Mouse (Mus musculus): ENCODE measurements around the gene Dock6.

DNA sequence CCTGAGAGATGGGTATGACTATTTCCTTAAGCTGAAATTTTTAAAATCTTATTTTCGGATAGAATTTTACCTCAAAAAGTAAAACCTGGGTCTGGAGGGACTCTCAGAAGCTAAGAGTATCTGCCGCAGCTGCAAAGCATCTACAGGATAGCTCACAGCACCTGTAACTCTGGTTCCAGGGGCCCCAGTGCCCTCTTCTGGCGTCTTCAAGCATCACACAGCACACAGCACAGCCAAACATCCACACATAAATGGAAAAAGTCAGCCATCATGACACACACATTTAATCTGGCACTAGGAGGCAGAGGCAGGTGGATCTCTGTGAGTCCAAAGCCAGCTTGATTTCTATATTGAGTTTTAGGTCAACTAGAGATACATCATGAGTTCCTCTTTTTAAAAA is 24.2 kb upstream of the Dock6 start:
- TF ChIP-seq CTCF (conservative IDR thresholded peaks at IDR 0.05 in 1 of 2, IDR thresholded peaks at IDR 0.05 in 1 of 2; ENCODE audit: low read depth in 2 of 2, low read length in 2 of 2): peak in 1 of 2 experiments; percentile 56; a peak in 2 of 4 replicates
- TF ChIP-seq EP300 (IDR thresholded peaks at IDR 0.05; ENCODE audit: low read length): no peak
- no peak for TF ChIP-seq TBP (conservative IDR thresholded peaks at IDR 0.05; ENCODE audit: low read depth, low read length)
- TF ChIP-seq POLR2A (IDR thresholded peaks at IDR 0.05; ENCODE audit: low read depth, low read length): no peak
- no peak for TF ChIP-seq SIN3A (IDR thresholded peaks at IDR 0.05; ENCODE audit: low read length)
- no peak for TF ChIP-seq E2F4 (IDR thresholded peaks at IDR 0.05; ENCODE audit: insufficient replicate concordance, low read depth, low read length)
- TF ChIP-seq MAFK (IDR thresholded peaks at IDR 0.05; ENCODE audit: insufficient replicate concordance, low read length): no peak
- no peak for TF ChIP-seq JUND (conservative IDR thresholded peaks at IDR 0.05; ENCODE audit: low read depth, low read length)
- TF ChIP-seq CHD1 (IDR thresholded peaks at IDR 0.05; ENCODE audit: low read depth, low read length): no peak
- TF ChIP-seq ZNF384 (IDR thresholded peaks at IDR 0.05; ENCODE audit: low read depth, low read length): no peak
- TF ChIP-seq HCFC1 (IDR thresholded peaks at IDR 0.05; ENCODE audit: low read depth, low read length): no peak
- TF ChIP-seq MAZ (IDR thresholded peaks at IDR 0.05; ENCODE audit: low read depth, low read length): no peak
- TF ChIP-seq RCOR1 (conservative IDR thresholded peaks at IDR 0.05; ENCODE audit: low read depth, low read length): no peak
